Mouse (Mus musculus): ENCODE measurements around the gene Sytl1.

DNA sequence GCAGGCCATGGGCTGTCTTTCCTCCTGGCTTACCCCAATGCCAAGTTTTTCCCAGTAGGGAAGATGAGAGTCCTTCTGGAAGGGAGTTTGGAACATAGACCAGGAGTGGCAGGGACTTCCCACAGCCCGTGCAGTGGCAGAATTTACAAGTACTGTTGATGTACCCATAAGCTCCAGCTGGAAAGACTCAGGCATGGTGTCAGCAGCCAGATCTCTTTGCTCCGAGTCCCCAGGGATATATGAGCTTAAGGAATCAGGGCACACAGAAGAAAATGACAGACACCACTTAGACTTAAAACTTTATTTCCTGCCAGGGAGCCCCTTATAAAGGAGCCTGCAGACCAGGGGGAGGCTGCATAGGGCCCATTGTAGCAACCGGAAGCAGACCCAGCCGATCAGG, 2.8 kb upstream of the Sytl1 start:
- TF ChIP-seq CTCF (IDR thresholded peaks at IDR 0.05; ENCODE audit: low read depth) (no peak), EP300 (IDR thresholded peaks at IDR 0.05; ENCODE audit: low read depth) (no peak)

All from heart, postnatal 0 days (tissue).